Mouse (Mus musculus) liver, embryonic 16.5 days (tissue): ENCODE data around the gene Cecr2. TPM values are rescaled to one million over a fixed set of nuclear protein-coding genes. Genes with fewer than 3 reads are reported as not detected.

Experiments
- ATAC-seq: fragments of 200-750 bp; cut with Nextera tagmentation; 2 replicates; pipeline ENCODE4 v1.8.0; 2017; ENCODE audit warnings: low read depth, mild to moderate bottlenecking, moderate number of reproducible peaks, moderate library complexity
- H3K27ac ChIP-seq: fragments of 300-500 bp; sonication (generic); 2 replicates; pipeline ENCODE4 v1.5.1; 2014; ENCODE audit warnings: mild to moderate bottlenecking, low read length
- H3K27me3 ChIP-seq: fragments of 300-500 bp; sonication (generic); 2 replicates; pipeline ENCODE4 v1.6.1; 2014; ENCODE audit warnings: low read depth, low read length, mixed read lengths; ENCODE audit not compliant: control insufficient read depth, insufficient read depth
- H3K36me3 ChIP-seq: fragments of 300-500 bp; sonication (generic); 2 replicates; pipeline ENCODE4 v1.6.1; 2014; ENCODE audit warnings: mild to moderate bottlenecking; ENCODE audit not compliant: control insufficient read depth, insufficient read depth
- H3K4me1 ChIP-seq: fragments of 300-500 bp; sonication (generic); 2 replicates; pipeline ENCODE4 v1.6.1; 2014; ENCODE audit warnings: low read depth, low read length, mixed read lengths; ENCODE audit not compliant: control insufficient read depth
- H3K4me2 ChIP-seq: fragments of 300-500 bp; sonication (generic); 2 replicates; pipeline ENCODE4 v1.6.1; 2014; ENCODE audit warnings: low read depth, low read length, mixed read lengths
- H3K4me3 ChIP-seq: fragments of 300-500 bp; sonication (generic); 2 replicates; pipeline ENCODE4 v1.5.1; 2014; ENCODE audit warnings: low read depth, mild to moderate bottlenecking, low read length
- H3K9ac ChIP-seq: fragments of 300-500 bp; sonication (generic); 2 replicates; pipeline ENCODE4 v1.6.1; 2014; ENCODE audit warnings: low read depth, low read length
- H3K9me3 ChIP-seq: fragments of 300-500 bp; sonication (generic); replicated peaks from 2 replicates; pipeline ENCODE4 v1.6.1; 2016; ENCODE audit warnings: low read length; ENCODE audit not compliant: control insufficient read depth
- WGBS: fragments of 180-500 bp; shearing (Covaris S2); extraction: QIAGEN DNeasy Blood & Tissue Kit; methylation state at CpG from one replicate; pipeline ENCODE4 v1.1.7; 2014; ENCODE audit not compliant: insufficient replicate concordance; 5-methylcytosine and 5-hydroxymethylcytosine counted together
- polyA plus RNA-seq: library from polyadenylated mRNA; unstranded; fragments of >200 nt; fragmentation: Nextera tagmentation; extraction: Ambion mirVana; gene quantifications from 2 replicates; pipeline ENCODE4 v1.2.1, GENCODE M21; 2015

Cecr2 gene
- polyA plus RNA-seq, 1 experiment from 2014 or later: 4.9 TPM

- 68% methylated on average over 5 of the region's 5 CpGs for WGBS
- Histone ChIP-seq H3K27ac (no peak overlapping the region), H3K9ac (no peak overlapping the region), H3K4me2 (no peak overlapping the region), H3K4me3 (no peak overlapping the region), H3K9me3 (no peaks in the 10 kb centered on the region), H3K36me3 (no peaks in the 10 kb centered on the region), H3K27me3 (no peaks in the 10 kb centered on the region), H3K4me1 (peaks cover 16% of the 10 kb centered on the region)
- ATAC-seq: no peak
Observed at GRCm38 (mm10) chr6:120686872-120687650, 20.9 kb downstream of the Cecr2 start.

DNA sequence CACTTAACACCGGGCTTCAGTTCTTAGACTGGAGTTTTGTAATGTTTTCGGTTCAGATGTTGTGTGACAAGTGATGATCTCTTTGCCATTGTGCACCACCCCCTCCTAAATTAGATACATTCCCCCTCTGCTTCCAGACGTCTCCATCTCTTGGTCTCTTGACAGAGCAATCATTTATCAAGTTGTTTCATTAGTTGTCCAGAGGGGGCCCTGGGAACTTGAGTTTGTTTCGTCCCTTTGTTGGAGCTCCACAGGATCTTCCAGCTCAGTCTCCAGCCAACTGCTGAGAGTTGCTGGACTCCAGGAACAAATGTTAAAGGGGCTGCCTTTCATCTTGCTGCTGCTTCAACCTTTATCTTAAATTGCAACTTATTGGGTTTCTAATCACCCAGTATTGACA lies 34.1 kb downstream of the Cecr2 start:
- H3K27ac ChIP-seq: no peak overlapping the region
- no peak overlapping the region for H3K9ac ChIP-seq
- H3K9me3 ChIP-seq: no peaks in the 10 kb centered on the region
- H3K4me2 ChIP-seq: no peak overlapping the region
- ATAC-seq: no peak
- 52% methylated on average over 4 of the region's 4 CpGs for WGBS
- no peaks in the 10 kb centered on the region for H3K4me1 ChIP-seq
- H3K27me3 ChIP-seq: no peaks in the 10 kb centered on the region
- no peak overlapping the region for H3K4me3 ChIP-seq
- no peaks in the 10 kb centered on the region for H3K36me3 ChIP-seq

DNA sequence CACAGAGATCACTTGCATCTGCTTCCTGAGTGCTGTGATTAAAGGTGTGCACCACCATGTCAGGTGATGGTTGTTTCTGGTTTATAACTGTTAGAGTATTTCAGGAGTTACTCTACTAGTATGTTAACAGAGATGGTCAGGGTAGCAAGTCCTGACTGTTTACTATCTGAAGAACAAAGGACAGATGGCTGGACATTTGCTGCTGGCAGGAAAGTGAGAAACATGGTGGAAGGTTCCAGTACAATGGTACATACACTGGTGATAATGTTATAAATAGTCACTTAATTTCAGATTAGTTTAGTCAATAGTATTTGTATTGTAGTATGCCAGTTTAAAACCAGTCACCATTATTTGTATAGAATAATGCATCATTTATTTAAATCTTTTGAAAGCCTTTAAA lies 38.2 kb downstream of the Cecr2 start:
- no peak overlapping the region for H3K4me2 ChIP-seq
- no peaks in the 10 kb centered on the region for H3K4me1 ChIP-seq
- no peaks in the 10 kb centered on the region for H3K36me3 ChIP-seq
- no peak for ATAC-seq
- H3K9ac ChIP-seq: no peak overlapping the region
- H3K4me3 ChIP-seq: no peak overlapping the region
- H3K9me3 ChIP-seq: no peaks in the 10 kb centered on the region
- H3K27me3 ChIP-seq: no peaks in the 10 kb centered on the region
- H3K27ac ChIP-seq: no peak overlapping the region

DNA sequence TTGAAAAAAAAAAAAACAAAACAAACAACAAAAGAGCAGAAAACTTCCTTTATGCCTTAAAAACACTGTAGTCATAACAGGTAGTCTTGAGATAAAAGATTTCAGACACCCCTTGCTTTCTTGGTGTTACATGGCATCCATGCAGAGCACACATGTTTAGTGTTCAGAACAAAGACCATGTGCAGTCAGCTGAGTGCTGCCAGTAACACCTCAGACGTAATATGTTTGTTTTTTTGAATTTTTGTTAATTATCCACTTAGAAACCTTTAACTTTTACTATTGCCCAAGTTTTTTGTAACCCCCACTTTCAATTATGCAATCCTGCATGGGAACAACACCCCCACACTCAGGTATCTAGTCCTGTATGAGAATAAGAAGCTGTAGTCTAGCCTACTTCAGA lies 42.6 kb downstream of the Cecr2 start:
- Histone ChIP-seq H3K9me3 (no peaks in the 10 kb centered on the region), H3K4me1 (peaks cover 2% of the 10 kb centered on the region; the same call in 1 of the 2 replicates), H3K4me3 (no peak overlapping the region), H3K4me2 (no peak overlapping the region), H3K36me3 (no peaks in the 10 kb centered on the region), H3K9ac (no peak overlapping the region), H3K27ac (peak overlapping the region; percentile 3), H3K27me3 (no peaks in the 10 kb centered on the region)
- ATAC-seq: peak; percentile 66
- 56% methylated on average over 1 of the region's 1 CpGs for WGBS

DNA sequence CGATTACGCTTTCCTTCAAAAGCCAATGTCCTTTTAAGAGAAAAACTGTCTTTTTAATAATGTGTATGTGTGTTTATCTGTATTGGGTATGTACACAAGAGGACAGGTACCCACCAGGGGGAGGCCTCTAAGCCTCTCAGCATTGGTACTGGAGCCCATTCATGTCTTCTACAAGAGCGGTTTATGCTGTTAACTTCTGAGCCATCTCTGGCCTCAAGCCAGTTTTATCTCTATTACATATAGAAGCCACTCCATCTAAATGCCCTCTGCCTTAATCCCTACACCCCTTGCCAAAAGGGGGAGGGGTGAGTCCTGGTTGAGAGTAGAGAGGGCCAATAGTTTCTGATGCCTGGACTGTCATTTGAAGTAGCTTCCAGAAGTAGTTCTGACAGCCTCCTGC lies 48.6 kb downstream of the Cecr2 start:
- Histone ChIP-seq H3K27ac (no peak overlapping the region), H3K4me2 (no peak overlapping the region), H3K9me3 (no peaks in the 10 kb centered on the region), H3K27me3 (no peaks in the 10 kb centered on the region), H3K4me1 (peaks cover 2% of the 10 kb centered on the region; the same call in 1 of the 2 replicates), H3K4me3 (no peak overlapping the region), H3K36me3 (no peaks in the 10 kb centered on the region), H3K9ac (no peak overlapping the region)
- WGBS: 81% methylated on average over 3 of the region's 3 CpGs
- no peak for ATAC-seq

GRCm38 (mm10) chr6:120715227-120715626 lies 49.1 kb downstream of the Cecr2 start:
- Histone ChIP-seq H3K4me3 (no peak overlapping the region), H3K9me3 (no peaks in the 10 kb centered on the region), H3K4me2 (no peak overlapping the region), H3K9ac (no peak overlapping the region), H3K36me3 (no peaks in the 10 kb centered on the region), H3K27ac (no peak overlapping the region), H3K27me3 (no peaks in the 10 kb centered on the region), H3K4me1 (peaks cover 2% of the 10 kb centered on the region; the same call in 1 of the 2 replicates)
- 79% methylated on average over 5 of the region's 5 CpGs for WGBS
- ATAC-seq: no peak

DNA sequence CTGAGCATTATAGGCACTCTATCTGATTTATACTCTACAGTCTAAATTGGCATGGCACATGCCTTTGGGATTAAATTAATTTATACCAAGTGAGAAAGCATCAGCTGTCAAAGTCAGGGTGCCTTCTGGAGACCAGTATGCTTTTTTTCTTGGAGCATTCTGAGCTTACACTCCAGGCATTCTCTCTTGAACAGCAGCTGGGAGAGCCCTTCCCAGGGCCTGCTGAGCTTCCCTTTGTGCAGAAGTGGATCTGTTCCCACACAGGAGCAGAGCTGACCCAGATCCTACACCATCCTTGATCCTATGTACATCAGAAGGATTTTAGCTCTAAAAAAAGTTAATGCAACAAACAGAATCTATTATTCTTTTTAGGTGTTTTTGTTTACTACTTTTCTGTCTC lies 49.7 kb downstream of the Cecr2 start:
- ATAC-seq: no peak
- no peaks in the 10 kb centered on the region for H3K27me3 ChIP-seq
- H3K4me1 ChIP-seq: peaks cover 2% of the 10 kb centered on the region; the same call in 1 of the 2 replicates
- H3K9me3 ChIP-seq: no peaks in the 10 kb centered on the region
- no peak overlapping the region for H3K27ac ChIP-seq
- no peaks in the 10 kb centered on the region for H3K36me3 ChIP-seq
- no peak overlapping the region for H3K4me2 ChIP-seq
- H3K9ac ChIP-seq: no peak overlapping the region
- H3K4me3 ChIP-seq: no peak overlapping the region

DNA sequence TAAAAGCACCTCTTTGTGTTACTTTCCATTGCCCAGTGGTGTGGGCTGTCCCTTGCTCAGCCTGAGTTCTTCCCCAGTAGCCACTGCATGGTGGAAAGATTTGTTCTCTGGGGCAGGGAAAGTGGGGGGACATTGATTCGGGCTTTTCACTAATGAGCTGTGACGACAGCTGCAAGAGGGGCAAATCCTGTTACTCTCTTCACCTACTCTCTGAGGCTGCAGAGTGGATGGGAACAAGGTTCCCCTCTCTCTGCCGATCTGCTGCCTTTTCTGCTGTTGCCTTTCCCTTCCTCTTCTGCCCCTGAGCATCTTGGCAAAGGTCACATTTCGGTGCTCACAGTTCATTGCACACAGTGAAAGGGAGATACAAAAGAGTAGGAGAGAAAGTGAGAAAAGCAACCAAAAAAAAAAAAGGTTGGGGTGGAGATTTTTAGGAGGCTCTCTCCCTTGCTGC lies 50.4 kb downstream of the Cecr2 start:
- Histone ChIP-seq H3K36me3 (no peaks in the 10 kb centered on the region), H3K4me3 (no peak overlapping the region), H3K27me3 (no peaks in the 10 kb centered on the region), H3K4me1 (peaks cover 2% of the 10 kb centered on the region; the same call in 1 of the 2 replicates), H3K9me3 (no peaks in the 10 kb centered on the region), H3K4me2 (no peak overlapping the region), H3K27ac (no peak overlapping the region), H3K9ac (no peak overlapping the region)
- 40% methylated on average over 4 of the region's 4 CpGs for WGBS
- no peak for ATAC-seq

DNA sequence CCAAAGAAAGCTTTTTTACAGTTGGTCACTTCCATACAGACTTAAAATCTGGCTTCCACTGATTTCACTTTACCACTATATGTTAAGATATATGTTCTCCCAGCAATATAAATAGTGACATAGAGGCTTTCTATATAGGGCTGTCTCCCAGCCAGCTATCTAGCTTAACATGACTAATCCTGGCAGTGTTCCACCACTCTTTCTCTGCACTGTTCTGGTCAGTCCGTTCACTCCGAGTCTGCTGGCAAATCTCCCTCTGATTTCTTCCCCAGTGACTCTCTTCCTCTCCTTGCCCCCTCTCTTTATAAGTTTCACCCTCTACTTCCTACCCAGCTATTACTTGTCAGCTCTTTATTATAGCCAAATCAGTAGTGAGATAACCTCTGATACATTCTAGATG lies 59.8 kb downstream of the Cecr2 start:
- Histone ChIP-seq H3K9me3 (no peaks in the 10 kb centered on the region), H3K27me3 (no peaks in the 10 kb centered on the region), H3K4me3 (no peak overlapping the region), H3K9ac (no peak overlapping the region), H3K4me2 (no peak overlapping the region), H3K36me3 (no peaks in the 10 kb centered on the region), H3K27ac (no peak overlapping the region), H3K4me1 (no peaks in the 10 kb centered on the region)
- 66% methylated on average over 2 of the region's 2 CpGs for WGBS
- ATAC-seq: no peak
